Mouse (Mus musculus) CH12.LX (cell line): ENCODE measurements around the gene Map2.

Source experiments
- CTCF ChIP-seq, 2 experiments: IDR thresholded peaks in 1 of 2; conservative IDR thresholded peaks in 1 of 2; 2 replicates each; pipeline ENCODE4 v1.5.1; 2011 to 2012; ENCODE audit warnings: low read depth in 2 of 2, low read length in 2 of 2, improper control_type of control experiment in 1 of 2, inconsistent platforms in 1 of 2, mild to moderate bottlenecking in 1 of 2, moderate library complexity in 1 of 2
- HCFC1 ChIP-seq: IDR thresholded peaks from 2 replicates; pipeline ENCODE4 v1.6.1; 2012; ENCODE audit warnings: low read depth, mild to moderate bottlenecking, inconsistent platforms, low read length, improper control_type of control experiment
- MYC ChIP-seq: IDR thresholded peaks from 2 replicates; pipeline ENCODE4 v1.6.1; 2011; ENCODE audit warnings: low read depth, mild to moderate bottlenecking, improper control_type of control experiment, low read length
- NRF1 ChIP-seq: IDR thresholded peaks from 2 replicates; pipeline ENCODE4 v1.6.1; 2014; ENCODE audit warnings: low read depth, mild to moderate bottlenecking, inconsistent platforms, low read length, improper control_type of control experiment, moderate library complexity
- POLR2A ChIP-seq: IDR thresholded peaks from 2 replicates; pipeline ENCODE4 v1.6.1; 2011; ENCODE audit warnings: low read depth, mild to moderate bottlenecking, improper control_type of control experiment, low read length
- RCOR1 ChIP-seq: conservative IDR thresholded peaks from 2 replicates; pipeline ENCODE4 v1.6.1; 2012; ENCODE audit warnings: low read depth, mild to moderate bottlenecking, inconsistent platforms, low read length, improper control_type of control experiment
- USF1 ChIP-seq: IDR thresholded peaks from 2 replicates; pipeline ENCODE4 v1.6.1; 2014; ENCODE audit warnings: low read depth, mild to moderate bottlenecking, inconsistent platforms, low read length, improper control_type of control experiment
- USF2 ChIP-seq: conservative IDR thresholded peaks from 2 replicates; pipeline ENCODE4 v1.6.1; 2011; ENCODE audit warnings: low read depth, low read length, improper control_type of control experiment
- ZMIZ1 ChIP-seq: IDR thresholded peaks from 2 replicates; pipeline ENCODE4 v1.6.1; 2012; ENCODE audit warnings: low read depth, mild to moderate bottlenecking, inconsistent platforms, low read length, improper control_type of control experiment

DNA sequence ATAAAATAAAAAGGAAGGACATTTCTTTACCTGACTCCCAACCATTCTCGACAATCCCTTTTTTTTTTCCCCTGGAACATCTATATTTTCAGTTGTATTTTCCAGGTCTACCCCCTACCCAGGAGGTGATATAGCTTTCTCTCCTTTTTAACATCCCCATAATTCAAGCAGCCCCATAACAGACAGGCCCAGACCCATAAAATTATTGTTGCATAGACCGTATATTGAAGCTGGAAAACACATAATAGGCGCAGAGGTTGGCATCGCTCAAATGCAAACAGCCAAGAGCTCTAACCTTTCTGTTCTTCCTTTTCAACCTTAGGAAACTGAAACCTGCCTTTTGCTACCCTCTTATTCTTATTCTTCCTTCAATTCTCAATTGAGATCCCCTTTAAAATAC is 211.2 kb downstream of the Map2 start:
- TF ChIP-seq USF1 (no peak), USF2 (no peak), ZMIZ1 (no peak), HCFC1 (no peak), CTCF (conservative IDR thresholded peaks at IDR 0.05 in 1 of 2, IDR thresholded peaks at IDR 0.05 in 1 of 2; ENCODE audit: low read depth in 2 of 2, low read length in 2 of 2) (no peak), MYC (no peak), POLR2A (no peak), RCOR1 (no peak), NRF1 (no peak)
